In the genomic region with DNA sequence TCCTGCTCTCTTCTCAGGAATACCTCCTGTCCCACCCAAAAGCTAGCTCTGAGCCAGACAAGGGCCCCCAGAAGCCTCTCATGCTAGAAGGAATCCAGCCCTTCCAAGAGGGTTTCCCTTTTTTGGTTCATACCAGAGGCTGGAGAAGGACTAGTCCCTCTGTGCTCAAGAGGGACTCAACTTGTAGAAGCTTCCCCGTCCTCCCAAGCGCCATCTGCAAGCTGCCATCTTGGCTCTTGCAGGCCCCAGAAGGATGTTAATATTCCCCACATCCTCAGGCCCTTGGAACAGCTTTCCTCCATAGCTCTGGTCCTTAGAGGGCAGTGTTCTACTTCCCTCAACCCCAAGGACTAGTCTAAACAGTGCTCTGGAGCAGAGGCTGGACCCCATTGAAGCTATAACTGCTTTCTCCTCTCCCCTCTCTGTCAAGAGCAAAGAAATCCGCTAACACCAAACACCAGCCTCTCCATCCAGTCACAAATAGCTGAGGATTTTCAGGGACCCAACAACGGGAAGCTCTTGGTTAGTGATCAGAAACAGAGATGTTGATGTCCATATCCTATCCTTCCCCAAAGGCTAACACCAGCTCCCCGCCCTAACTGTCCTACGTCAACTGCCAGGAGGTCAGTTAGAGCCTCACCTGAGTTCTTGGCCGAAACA, we compare ENCODE assay signal across 22 mouse cellular contexts. TPM values are rescaled to one million over a fixed set of nuclear protein-coding genes. Genes with fewer than 3 reads are reported as not detected.
DNase-seq lines count a peak whose midpoint lies in the region; ATAC-seq and TF ChIP-seq lines count a peak whose summit lies in the region.
"Had no signal": no experiment of that assay in that cellular context is flagged by ENCODE, and none has a peak within 500 bp of the region (broad histone marks: within the 10 kb centered on the region; RNA-seq: fewer than 3 reads in every experiment).

No protein-coding gene starts in this region.

- no peak overlapping the region for H3K4me2 ChIP-seq in forebrain, postnatal 0 days (ENCODE audit: low read depth)
- no peak overlapping the region for H3K4me2 ChIP-seq in forebrain, embryonic 11.5 days (ENCODE audit: low read depth, low read length, severe bottlenecking)
- H3K4me2 ChIP-seq in midbrain, embryonic 11.5 days: no peak overlapping the region
- no peak overlapping the region for H3K4me2 ChIP-seq in midbrain, embryonic 13.5 days (replicated peaks)
- no peak overlapping the region for H3K4me2 ChIP-seq in stomach, postnatal 0 days (replicated peaks; ENCODE audit: low read depth)

- H3K36me3 ChIP-seq in forebrain, postnatal 0 days (ENCODE audit: insufficient read depth): peaks cover 21% of the 10 kb centered on the region
- no peaks in the 10 kb centered on the region for H3K36me3 ChIP-seq in forebrain, embryonic 11.5 days (ENCODE audit: control insufficient read depth, insufficient read depth, low read length)
- H3K36me3 ChIP-seq in midbrain, embryonic 11.5 days (ENCODE audit: control insufficient read depth, insufficient read depth, low read length): no peaks in the 10 kb centered on the region
- peaks cover 19% of the 10 kb centered on the region for H3K36me3 ChIP-seq in midbrain, embryonic 13.5 days
- no peaks in the 10 kb centered on the region for H3K36me3 ChIP-seq in stomach, postnatal 0 days (ENCODE audit: control insufficient read depth, insufficient read depth, low read length)
- H3K36me3 ChIP-seq: G1E had no signal

- no peak for DNase-seq in forebrain, postnatal 0 days
- DNase-seq in forebrain, embryonic 11.5 days (ENCODE audit: low spot score): no peak
- DNase-seq in heart, adult 11 months: peak; percentile 69
- DNase-seq in heart, adult 18-20 months: no peak
- peak; percentile 73 for DNase-seq in midbrain, embryonic 11.5 days (ENCODE audit: low spot score, missing footprints)
- DNase-seq in stomach, postnatal 0 days (ENCODE audit: low spot score): no peak
- DNase-seq in spleen, adult 12 weeks (ENCODE audit: low spot score): no peak
- DNase-seq: adrenal gland, adult 2 months; adrenal gland, adult 8-10 months; adrenal gland, postnatal 10 days; adrenal gland, postnatal 14 days; adrenal gland, postnatal 25 days; adrenal gland, postnatal 36 days; B cell, adult 2 months; cerebellum, adult 11 months; cerebellum, adult 11-12 months had no signal

- TF ChIP-seq CTCF in forebrain, postnatal 0 days (IDR thresholded peaks at IDR 0.05; ENCODE audit: low read depth): 0 out of 2 replicates have a peak, but pooled peaks have one; percentile 8
- TF ChIP-seq CTCF in stomach, postnatal 0 days (IDR thresholded peaks at IDR 0.05; ENCODE audit: low read depth): 0 out of 2 replicates have a peak, but pooled peaks have one; percentile 8

- 92% methylated on average over 7 of the region's 7 CpGs for WGBS in forebrain, postnatal 0 days
- WGBS in forebrain, embryonic 11.5 days: 93% methylated on average over 7 of the region's 7 CpGs
- 89% methylated on average over 7 of the region's 7 CpGs for WGBS in midbrain, embryonic 11.5 days
- 91% methylated on average over 7 of the region's 7 CpGs for WGBS in midbrain, embryonic 13.5 days
- WGBS in stomach, postnatal 0 days: 91% methylated on average over 7 of the region's 7 CpGs

- H3K4me3 ChIP-seq in forebrain, postnatal 0 days (ENCODE audit: low read depth, low read length): no peak overlapping the region
- no peak overlapping the region for H3K4me3 ChIP-seq in forebrain, embryonic 11.5 days (ENCODE audit: low read depth, low read length)
- no peak overlapping the region for H3K4me3 ChIP-seq in midbrain, embryonic 11.5 days (ENCODE audit: low read depth, low read length)
- H3K4me3 ChIP-seq in midbrain, embryonic 13.5 days (replicated peaks): no peak overlapping the region
- no peak overlapping the region for H3K4me3 ChIP-seq in stomach, postnatal 0 days (ENCODE audit: low read depth, low read length)

- ATAC-seq in forebrain, postnatal 0 days: no peak
- no peak for ATAC-seq in forebrain, embryonic 11.5 days (replicated peaks; ENCODE audit: low FRiP score)
- no peak for ATAC-seq in midbrain, embryonic 11.5 days (ENCODE audit: low FRiP score)
- ATAC-seq in midbrain, embryonic 13.5 days: no peak
- ATAC-seq in stomach, postnatal 0 days (ENCODE audit: low FRiP score, low TSS enrichment): no peak
- ATAC-seq: activated CD4-positive, CD25-positive, alpha-beta regulatory T cell, adult 4 months; CD4-positive, CD25-positive, alpha-beta regulatory T cell, adult 4 months; Patski had no signal

- TF ChIP-seq EP300 in stomach, postnatal 0 days (optimal IDR thresholded peaks at IDR 0.05): no peak

- no peaks in the 10 kb centered on the region for H3K27me3 ChIP-seq in forebrain, postnatal 0 days (ENCODE audit: insufficient read depth, low read length)
- H3K27me3 ChIP-seq in forebrain, embryonic 11.5 days (ENCODE audit: control insufficient read depth, insufficient read depth, low read length): no peaks in the 10 kb centered on the region
- no peaks in the 10 kb centered on the region for H3K27me3 ChIP-seq in midbrain, embryonic 11.5 days (ENCODE audit: control insufficient read depth, insufficient read depth, low read length)
- no peaks in the 10 kb centered on the region for H3K27me3 ChIP-seq in midbrain, embryonic 13.5 days
- no peaks in the 10 kb centered on the region for H3K27me3 ChIP-seq in stomach, postnatal 0 days (ENCODE audit: control insufficient read depth, insufficient read depth, low read length)
- H3K27me3 ChIP-seq: CH12.LX, Patski had no signal

- H3K27ac ChIP-seq in forebrain, postnatal 0 days (ENCODE audit: low read depth, low read length): no peak overlapping the region
- H3K27ac ChIP-seq in forebrain, embryonic 11.5 days (ENCODE audit: low read depth, low read length): no peak overlapping the region
- no peak overlapping the region for H3K27ac ChIP-seq in midbrain, embryonic 11.5 days (ENCODE audit: low read depth, low read length)
- no peak overlapping the region for H3K27ac ChIP-seq in midbrain, embryonic 13.5 days
- no peak overlapping the region for H3K27ac ChIP-seq in stomach, postnatal 0 days (replicated peaks)

- no peak overlapping the region for H3K9ac ChIP-seq in forebrain, postnatal 0 days
- H3K9ac ChIP-seq in forebrain, embryonic 11.5 days (ENCODE audit: low read length): no peak overlapping the region
- H3K9ac ChIP-seq in midbrain, embryonic 11.5 days (ENCODE audit: low read length): no peak overlapping the region
- H3K9ac ChIP-seq in midbrain, embryonic 13.5 days (replicated peaks): no peak overlapping the region
- H3K9ac ChIP-seq in stomach, postnatal 0 days (ENCODE audit: low read length): no peak overlapping the region

- no peaks in the 10 kb centered on the region for H3K4me1 ChIP-seq in forebrain, postnatal 0 days (ENCODE audit: insufficient read depth)
- H3K4me1 ChIP-seq in forebrain, embryonic 11.5 days (replicated peaks; ENCODE audit: control insufficient read depth, insufficient read depth, low read length): no peaks in the 10 kb centered on the region
- H3K4me1 ChIP-seq in midbrain, embryonic 11.5 days (ENCODE audit: control insufficient read depth, insufficient read depth, low read length): no peaks in the 10 kb centered on the region
- peaks cover 4% of the 10 kb centered on the region; the same call in 1 of the 2 replicates for H3K4me1 ChIP-seq in midbrain, embryonic 13.5 days (replicated peaks)
- no peaks in the 10 kb centered on the region for H3K4me1 ChIP-seq in stomach, postnatal 0 days (replicated peaks; ENCODE audit: control insufficient read depth, insufficient read depth)

- H3K9me3 ChIP-seq in forebrain, postnatal 0 days (ENCODE audit: low read length): no peaks in the 10 kb centered on the region
- no peaks in the 10 kb centered on the region for H3K9me3 ChIP-seq in forebrain, embryonic 11.5 days (ENCODE audit: control insufficient read depth, low read length)
- no peaks in the 10 kb centered on the region for H3K9me3 ChIP-seq in midbrain, embryonic 11.5 days (ENCODE audit: control insufficient read depth, low read length)
- no peaks in the 10 kb centered on the region for H3K9me3 ChIP-seq in midbrain, embryonic 13.5 days
- no peaks in the 10 kb centered on the region for H3K9me3 ChIP-seq in stomach, postnatal 0 days (ENCODE audit: control insufficient read depth, low read length)
- H3K9me3 ChIP-seq: G1E had no signal

RNA-seq across cellular contexts. Expression of gene Lhfpl4, which starts 26.7 kb away (rescaled TPM):
- total RNA-seq in forebrain, postnatal 0 days (2014; rRNA removed): 49.6 and 64.1 TPM in 2 replicates
- 26.7 and 53.5 TPM in 2 replicates for polyA plus RNA-seq in forebrain, postnatal 0 days (2015; fragmentation: Nextera tagmentation; extraction: Ambion mirVana)
- polyA plus RNA-seq in forebrain, embryonic 11.5 days (2014; fragmentation: Nextera tagmentation; extraction: Ambion mirVana): 6.6 and 6.8 TPM in 2 replicates
- total RNA-seq in heart, adult 18-20 months (2021): under 1 TPM; 0.40 to 0.51 TPM
- 7.6 TPM in 2 replicates for polyA plus RNA-seq in midbrain, embryonic 11.5 days (2014; fragmentation: Nextera tagmentation; extraction: Ambion mirVana)
- polyA plus RNA-seq in midbrain, embryonic 13.5 days (2015; fragmentation: Nextera tagmentation; extraction: Ambion mirVana): 55.0 and 55.5 TPM in 2 replicates
- 0.84 and 0.93 TPM in 2 replicates for polyA plus RNA-seq in stomach, postnatal 0 days (2015; fragmentation: Nextera tagmentation; extraction: Ambion mirVana)
- polyA plus RNA-seq: G1E had no signal

Comparison
In these comparisons a context has a peak if more than half of its experiments do, and no peak if none do; other contexts are left out.
1. DNase-seq: peak in heart, adult 11 months (single experiment) and midbrain, embryonic 11.5 days (single experiment); none in forebrain, postnatal 0 days (single experiment), forebrain, embryonic 11.5 days (single experiment), heart, adult 18-20 months (0 of 2), stomach, postnatal 0 days (single experiment) and spleen, adult 12 weeks (single experiment).